Mouse (Mus musculus) adrenal gland, adult 2 months (tissue): ENCODE results near the gene Nt5dc3. TPM values are rescaled to one million over a fixed set of nuclear protein-coding genes. Genes with fewer than 3 reads are reported as not detected.
A peak's percentile ranks its signal among the peaks of the same experiment; 100 is the strongest.

ENCODE experiments used
- DNase-seq: peaks from one replicate; pipeline ENCODE4 v3.0.0; 2021
- polyA plus RNA-seq: library from polyadenylated mRNA; depleted of rRNA; stranded (reverse); fragments of >200 nt; gene quantifications from 2 replicates; pipeline ENCODE4 v1.2.3, GENCODE M21; 2012
- total RNA-seq, 2 experiments: library from RNA; stranded (reverse); gene quantifications; 2 replicates each; pipeline ENCODE4 v1.2.3; 2021

The Nt5dc3 gene
- total and polyA plus RNA-seq, 3 experiments, result 29.8 to 57.4 (median 30.2) TPM

DNA sequence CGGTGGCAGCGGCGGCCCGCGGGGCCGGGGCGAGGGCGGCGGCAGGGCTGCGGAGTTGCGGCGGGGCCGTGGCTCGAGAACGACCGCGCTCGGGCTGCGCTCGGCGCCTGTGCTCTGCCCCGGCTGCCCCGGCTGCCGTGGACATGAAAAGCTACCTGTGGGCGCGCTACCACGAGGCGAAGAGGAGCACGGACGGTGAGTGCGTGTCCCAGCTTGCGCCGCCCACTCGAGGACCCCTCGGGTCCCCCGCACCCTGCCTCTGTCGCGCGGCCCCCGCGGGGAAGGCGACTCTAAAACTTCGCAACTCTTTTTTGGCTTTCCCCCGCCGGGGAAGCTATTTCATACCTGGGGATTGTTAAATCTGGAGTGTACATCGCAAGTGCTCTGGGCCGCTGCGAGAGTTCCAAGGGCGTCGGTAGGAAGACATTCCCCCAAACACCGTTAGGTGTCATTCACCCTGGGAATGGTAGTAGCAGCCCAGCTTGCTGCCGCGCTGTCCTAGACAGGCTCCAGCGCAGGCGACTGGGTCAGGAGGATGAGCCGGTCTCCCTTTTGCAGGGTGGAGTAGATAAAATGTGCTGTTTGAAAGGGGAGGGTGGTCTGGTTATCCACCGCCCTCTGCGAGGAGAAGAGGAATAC lies 431 bp downstream of the Nt5dc3 start:
- DNase-seq, result peak; percentile 64

DNA sequence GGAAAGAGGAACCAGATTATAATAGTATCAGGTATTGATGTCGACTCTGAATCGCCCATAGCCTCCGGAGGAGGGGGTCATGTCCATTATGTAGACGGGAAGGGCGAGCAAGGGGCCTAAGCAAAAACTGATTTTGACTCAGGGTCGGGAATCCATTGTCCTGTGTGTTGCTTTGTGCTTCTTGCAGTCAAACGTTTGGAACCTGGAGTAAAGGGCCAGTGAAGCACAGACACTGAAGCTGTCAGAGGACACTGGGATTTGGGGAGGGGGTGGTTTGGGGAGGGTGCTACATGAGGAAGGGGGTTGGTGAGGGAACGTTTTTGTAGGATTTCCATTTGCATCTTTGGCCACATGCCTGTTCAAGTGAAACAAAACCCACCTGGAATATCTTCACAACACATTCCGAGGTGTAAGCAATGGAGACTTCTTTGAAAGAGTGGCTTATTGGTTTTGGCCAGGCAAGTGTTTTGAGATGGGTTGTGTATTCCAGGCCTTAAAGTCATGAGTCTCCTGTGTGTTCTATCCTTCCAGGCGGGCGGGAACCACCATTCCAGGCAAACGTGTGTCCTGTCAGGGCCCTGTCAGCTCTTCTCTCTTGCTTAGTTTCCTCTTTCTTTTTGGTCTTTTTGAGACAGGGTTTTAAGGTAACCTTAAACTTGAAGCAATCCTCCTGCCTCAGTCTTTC lies 1.2 kb downstream of the Nt5dc3 start:
- no peak for DNase-seq

DNA sequence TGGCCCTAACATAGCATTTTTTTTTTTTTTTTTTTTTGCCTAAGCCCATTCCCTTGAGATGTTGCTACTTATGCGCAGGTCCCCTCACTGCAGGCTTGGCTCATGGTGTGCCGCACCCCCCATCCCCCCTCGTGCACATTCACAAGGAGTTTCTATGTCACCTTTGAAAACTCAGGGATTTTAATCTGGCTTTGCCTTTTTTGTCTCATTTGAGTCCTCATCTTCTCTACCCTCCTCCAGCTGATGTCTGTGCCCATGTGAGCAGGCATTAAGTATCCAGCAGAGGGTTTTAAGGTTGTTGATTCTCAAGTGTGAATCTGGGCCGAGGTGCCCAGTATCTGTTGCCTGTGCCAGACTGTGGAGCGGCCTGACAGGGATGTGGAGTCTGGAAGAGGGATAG lies 2.8 kb downstream of the Nt5dc3 start:
- no peak for DNase-seq

DNA sequence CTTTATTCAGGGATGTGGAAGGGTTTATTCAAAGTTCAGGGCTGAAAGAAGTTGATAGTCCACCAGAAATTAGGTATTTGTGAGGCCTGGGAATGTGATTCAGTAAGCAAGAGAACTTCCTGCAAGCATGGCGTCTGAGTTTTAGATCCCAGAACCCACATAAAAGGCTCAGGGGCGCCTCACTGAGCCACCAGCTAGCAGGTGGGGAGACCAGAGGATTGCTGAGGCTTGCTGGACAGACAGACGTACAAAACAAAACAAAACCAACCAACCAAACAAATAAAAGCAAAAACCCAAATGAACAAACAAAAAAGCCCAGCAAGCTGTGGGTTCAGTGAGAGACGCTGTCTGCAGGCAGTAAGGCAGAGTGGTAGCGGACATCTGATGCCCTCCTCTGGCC lies 3.9 kb downstream of the Nt5dc3 start:
- no peak for DNase-seq

DNA sequence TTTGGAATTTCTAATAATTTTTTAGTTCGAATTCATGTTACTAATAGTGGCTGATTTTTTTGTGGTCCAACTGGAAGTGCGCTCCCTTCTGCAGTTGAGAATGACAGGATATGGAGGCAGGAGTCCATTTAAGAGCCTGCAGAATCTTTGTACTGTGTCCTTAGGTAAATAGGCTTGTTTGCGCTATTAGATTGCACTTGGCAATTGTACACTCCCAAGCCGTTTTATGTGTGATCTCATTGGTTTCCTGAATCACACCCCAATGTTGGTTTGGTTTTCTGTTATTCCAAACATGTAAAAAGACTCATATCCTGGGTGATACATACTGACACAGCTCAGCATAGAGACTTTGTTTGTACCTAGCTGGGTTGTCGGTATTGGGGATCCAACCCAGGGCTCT lies 4.8 kb downstream of the Nt5dc3 start:
- no peak for DNase-seq

DNA sequence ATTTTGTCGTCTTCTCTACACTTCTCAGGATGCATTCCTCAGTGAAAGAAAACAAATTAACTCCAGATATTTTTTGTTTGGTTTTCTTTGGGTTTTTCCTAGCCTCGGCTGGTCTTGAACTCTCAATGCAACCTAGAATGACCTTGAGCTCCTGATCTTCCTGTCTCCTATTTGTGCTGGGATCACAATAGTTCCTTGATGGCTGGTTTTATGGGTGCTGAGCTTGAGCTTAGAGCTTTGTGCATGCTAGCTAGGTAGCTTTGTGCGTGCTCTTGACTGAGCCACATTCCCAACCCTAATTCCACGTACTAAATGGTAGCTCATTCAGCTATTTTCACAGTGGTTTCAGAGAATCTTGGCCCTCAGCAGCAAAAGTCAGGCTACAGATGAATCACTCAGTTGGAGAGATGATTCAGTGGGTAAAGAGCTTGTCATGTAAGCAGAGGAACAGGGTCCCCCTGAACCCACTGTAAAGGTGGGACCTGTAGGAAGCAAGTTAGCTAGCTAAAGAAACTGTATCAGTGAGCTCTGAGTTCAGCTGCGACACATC lies 5.4 kb downstream of the Nt5dc3 start:
- peak; percentile 40 for DNase-seq

DNA sequence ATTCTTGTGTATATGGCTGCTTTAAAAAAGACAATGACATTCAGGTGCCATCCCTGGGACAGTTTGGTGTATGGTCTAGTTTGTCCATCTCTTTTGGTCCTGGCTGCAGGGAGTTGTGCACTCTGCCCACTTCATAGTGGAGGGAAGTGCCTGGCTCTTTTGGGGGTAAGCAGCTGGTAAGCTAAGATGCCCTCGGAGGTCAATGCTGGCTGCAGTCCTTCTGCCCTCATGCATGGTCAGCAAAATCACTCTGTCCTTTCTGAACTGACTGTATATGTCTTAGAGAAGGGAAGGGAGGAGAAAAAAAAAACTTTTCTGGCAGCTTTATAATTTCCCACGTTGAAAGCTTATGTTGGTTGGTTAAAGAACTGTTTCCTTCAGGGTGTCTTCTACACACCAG lies 6.6 kb downstream of the Nt5dc3 start:
- DNase-seq, result peak; percentile 15

DNA sequence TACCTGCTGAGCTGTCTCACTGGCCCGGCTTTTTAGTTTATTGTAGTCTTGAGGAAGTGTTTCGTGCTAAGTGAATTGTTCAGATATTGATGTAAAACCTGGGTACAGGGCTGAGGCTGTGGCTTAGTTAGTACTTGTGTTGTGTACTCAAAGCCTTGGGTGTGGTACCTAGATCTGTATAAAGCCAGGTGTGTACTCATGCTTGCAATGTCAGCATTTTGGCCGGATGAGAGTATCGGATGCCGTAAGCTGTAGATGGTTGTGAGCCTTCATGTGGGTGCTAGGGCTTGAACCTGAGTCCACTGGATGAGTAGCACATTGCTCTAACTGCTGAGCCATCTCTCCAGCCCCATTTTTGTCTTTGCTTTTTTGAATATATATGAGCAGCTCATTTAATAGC lies 7.3 kb downstream of the Nt5dc3 start:
- DNase-seq, result no peak

DNA sequence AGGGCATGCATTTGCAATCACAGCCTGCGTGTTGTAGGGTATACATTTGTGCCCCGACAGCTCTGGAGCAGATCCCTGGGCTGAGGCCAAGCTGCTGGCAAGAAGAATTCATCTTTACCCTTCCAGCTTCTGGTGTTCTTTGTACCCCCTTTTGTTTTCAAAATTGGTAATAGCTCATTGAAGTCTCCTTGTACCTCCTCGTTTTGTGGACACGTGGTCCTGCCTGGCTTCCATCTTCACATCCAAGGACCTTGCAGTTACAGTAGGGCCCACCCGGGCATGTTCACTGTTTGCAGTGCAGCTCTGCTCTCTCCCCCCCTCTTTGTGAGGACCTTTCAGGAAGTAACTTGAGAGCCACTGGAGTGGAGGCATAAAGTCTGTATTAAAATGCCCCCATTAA lies 9.4 kb downstream of the Nt5dc3 start:
- peak; percentile 32 for DNase-seq

DNA sequence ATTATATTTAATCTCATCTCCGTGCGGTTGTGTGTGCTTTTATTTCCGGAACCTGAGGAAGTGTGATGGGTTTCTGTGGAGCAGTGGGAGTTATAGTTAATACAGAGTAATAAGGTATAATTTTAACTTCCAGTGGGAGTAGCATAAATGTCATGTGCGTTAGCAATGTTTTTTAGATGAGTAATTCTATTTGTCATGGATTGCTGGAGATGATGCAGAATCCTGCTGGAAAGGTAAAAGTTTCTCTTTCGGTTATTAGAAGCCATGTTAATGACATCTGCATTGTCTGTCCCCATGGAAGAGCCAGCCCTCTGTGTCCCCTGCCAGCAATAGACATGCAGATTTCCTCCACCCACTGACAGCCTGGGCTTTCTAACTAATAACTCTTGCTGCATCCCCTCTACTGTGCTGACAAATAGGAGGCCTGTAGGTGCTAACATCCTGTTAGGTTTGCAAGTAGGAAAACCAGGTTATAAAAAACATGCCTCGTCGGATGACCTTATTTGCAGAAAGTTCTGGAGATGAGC lies 10.4 kb downstream of the Nt5dc3 start:
- DNase-seq, result no peak

DNA sequence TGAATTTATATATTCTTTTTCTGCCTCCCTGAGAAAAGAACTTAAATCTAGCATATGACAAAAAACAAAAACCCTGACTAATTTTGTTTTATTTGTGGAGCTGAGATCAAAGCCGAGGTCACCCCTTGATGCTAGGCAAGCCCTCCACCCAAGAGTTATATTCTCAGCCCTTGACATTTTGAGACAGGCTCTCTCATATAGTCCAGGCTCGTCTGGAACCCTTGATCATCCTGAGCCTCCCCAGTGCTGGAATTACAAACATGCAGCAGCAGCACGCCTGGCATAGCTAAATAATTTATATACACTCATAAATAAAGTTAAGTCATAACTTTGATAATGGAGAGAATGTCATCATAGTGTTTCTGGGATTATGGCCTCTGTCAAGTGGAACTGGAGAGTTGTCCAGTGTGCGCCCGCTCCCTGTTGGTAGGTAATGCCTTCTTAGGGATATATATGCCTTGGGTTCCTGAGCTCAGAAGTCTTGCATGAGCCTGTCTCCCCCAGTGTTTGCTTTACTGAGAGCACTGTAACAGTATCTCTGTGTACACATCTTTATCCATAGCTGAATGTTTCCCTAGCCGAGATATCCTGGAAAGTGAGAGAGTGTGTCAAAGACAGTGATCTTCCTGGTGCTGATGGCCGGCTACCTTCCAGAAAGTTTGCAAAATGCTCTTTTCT lies 12.8 kb downstream of the Nt5dc3 start:
- DNase-seq, result peak; percentile 54

DNA sequence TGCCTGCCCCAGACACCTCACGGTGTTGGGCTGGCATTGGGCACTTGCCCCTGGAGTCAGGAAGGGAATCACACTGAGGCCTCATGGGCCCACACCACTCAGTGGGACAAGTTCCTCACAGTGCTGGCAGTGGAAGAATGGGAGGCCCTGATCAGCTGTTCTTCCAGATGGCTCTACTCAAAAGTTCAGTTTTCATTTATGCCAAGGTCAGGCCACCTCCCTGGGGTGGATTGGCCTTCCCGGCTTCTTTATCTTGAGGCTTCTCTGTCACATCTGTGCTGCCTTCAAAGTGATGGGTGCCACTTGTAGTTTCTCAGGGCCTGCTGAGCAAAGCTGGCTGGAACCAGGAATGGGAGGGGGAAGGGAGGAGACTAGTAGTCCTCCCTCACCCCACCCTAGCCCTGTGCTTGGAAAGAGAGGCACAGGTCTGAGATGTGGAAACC lies 14.7 kb downstream of the Nt5dc3 start:
- DNase-seq, result peak; percentile 77

DNA sequence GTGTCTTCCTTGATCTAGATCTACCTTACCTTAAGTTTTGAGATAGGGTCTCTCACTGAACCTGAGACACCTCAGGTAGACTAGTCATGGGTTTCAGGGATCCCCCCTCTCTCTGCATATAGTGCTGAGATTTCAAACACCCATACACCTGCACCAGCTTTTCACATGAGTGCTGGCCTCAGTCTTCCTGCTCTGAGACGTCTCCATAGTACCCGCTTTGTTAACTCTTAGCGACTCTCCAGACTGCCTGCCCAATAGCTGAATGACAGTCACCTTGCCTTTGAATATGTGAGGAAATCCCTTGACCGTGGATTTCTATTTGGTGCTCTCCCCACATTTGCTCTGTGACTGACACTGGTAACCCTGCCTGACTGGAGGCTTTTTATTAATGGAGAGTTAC lies 15.4 kb downstream of the Nt5dc3 start:
- DNase-seq, result no peak

DNA sequence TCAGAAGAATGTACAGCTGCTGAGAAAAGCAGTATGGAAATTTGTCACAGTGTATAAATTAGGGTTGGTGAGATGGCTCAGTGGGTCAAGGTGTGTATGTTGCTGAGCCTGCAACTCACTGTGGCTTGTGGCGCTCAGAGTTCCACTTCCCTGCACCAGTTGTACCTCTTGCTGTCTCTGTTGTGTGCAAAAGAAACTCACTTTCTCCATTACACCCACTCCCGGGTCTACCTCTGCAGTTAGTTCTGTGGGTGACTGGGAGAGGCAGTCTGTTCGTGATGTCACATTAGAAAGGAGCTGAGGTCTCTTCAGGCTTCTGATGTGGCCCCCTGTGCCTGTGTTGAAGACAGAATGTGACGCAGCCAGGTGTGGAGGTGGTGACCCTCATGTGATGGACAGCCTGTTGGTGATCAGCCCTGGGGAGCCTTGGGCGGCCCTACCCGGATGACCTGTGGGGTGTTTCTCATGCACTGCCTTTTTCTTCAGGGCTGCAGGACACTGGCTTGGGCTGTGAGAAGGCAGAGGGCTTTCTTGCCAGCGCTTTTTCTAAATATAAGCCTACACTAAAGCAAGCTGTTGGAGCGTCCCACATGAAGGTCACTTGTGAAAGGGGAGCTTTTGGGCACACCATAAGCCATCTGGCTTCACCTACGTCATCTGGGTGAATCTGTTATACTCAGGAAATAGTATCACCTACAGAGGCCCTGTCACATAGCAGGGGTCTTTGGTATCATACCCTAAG lies 16.2 kb downstream of the Nt5dc3 start:
- DNase-seq, result peak; percentile 37

DNA sequence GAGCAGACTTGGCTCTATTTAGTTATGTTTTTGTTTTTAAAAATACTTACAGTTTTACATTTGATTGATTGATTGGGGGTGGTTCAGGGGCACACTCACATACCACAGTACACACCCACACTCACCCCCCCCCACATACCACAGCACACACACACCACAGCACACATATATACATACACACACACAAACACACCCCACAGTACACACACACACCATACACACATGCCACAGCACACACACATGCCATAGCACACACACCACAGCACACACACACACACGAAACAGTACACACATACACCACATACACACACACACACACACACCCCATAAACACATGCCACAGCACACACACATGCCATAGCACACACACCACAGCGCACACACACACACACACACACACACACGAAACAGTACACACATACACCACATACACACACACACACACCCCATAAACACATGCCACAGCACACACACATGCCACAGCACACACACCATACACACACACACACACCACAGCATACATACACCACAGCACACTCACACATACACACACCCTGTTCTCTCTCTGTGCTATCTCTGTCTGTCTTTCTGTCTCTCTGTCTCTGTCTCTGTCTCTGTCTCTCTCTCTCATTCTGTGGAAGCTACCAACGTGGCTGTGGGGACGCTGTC lies 17.4 kb downstream of the Nt5dc3 start:
- no peak for DNase-seq

DNA sequence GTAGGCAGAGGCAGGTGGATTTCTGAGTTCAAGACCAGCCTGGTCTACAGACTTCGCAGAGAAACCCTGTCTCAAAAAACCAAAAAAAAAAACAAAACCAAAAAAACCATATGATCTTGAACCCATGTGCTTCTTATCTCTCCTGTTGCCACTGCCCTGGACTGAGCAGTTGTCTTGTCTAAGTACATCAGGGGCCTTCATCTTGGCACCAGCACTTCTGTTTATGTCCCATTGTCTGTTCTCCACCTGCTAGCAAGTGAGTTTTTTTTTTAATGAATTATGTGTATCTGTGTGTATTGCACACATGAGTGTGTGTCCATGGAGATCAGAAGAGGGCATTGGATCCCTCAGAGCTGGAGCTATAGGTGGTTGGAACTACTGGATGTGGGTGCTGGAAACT lies 28.6 kb downstream of the Nt5dc3 start:
- DNase-seq, result no peak

DNA sequence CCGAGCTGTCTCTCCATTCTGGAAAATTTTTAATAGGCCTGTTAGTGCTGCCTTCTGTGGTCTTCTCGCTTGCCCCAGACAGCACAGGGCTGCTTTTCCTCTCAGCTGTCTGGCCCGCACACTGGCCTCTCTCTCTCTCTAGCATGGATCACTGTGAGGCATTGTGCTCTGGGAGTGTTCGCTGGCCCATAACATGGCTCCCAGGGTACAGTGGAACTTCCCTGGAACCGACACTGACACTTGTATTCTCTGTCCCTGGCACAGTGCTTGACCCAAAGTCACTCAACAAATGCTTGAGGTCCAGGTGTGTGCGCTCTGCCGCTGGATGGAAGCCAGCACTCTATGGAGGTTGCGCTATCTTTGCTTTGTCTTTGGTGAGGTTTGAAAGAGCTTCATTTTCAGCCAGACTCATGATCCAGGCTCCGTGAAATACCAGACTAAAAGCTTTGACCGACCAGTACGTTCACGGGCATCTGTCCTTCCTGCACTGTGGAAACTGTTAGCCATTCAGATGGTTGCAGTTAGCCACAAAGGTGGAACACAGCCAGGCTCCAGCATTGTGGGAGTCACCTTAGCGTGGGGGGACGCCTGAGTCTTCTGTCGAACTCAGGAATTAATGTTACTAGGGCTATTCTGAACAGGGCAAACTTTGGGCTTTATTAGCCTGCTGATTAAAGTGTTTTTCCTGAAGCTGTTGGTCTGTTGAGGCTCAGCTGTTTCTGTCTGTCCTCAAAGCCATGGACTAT lies 29.4 kb downstream of the Nt5dc3 start:
- DNase-seq, result no peak

DNA sequence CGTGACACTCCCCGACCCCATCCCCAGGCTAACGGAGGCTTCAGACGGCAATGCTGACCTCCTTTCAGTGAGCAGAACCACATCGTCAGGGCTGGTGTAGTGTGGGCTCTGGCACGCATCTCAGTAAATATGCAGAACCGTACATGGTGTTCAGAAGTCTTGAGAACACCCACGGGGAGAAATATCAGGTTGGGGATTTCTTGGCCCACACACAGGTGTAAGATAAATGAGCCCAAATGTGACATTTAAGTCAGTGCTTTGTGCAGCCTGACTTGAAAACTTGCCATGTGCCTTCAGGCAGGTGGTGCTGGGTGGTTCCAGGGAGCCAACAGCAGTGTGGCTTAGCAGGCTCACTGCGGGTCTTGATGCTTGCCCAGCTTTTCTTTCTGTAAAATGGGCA lies 31.2 kb downstream of the Nt5dc3 start:
- no peak for DNase-seq

DNA sequence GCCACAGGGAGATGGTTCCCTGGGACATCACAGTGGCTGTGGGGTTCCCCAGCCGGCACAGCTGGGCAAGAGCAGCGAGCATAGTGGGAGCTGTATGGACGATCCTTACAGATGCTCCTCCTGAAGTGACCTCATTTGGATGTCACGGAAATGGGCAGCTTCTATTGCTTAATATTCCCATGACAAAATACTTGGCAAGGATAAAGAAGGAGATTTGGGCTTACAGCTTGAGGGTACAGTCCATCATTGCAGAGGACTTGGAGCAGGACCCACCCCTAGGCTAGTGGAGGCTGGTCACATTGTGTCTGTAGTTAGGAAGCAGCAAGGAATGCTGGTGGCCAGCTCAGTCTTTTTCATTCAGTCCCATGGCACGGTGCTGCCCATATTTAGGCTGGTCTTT lies 31.8 kb downstream of the Nt5dc3 start:
- no peak for DNase-seq

DNA sequence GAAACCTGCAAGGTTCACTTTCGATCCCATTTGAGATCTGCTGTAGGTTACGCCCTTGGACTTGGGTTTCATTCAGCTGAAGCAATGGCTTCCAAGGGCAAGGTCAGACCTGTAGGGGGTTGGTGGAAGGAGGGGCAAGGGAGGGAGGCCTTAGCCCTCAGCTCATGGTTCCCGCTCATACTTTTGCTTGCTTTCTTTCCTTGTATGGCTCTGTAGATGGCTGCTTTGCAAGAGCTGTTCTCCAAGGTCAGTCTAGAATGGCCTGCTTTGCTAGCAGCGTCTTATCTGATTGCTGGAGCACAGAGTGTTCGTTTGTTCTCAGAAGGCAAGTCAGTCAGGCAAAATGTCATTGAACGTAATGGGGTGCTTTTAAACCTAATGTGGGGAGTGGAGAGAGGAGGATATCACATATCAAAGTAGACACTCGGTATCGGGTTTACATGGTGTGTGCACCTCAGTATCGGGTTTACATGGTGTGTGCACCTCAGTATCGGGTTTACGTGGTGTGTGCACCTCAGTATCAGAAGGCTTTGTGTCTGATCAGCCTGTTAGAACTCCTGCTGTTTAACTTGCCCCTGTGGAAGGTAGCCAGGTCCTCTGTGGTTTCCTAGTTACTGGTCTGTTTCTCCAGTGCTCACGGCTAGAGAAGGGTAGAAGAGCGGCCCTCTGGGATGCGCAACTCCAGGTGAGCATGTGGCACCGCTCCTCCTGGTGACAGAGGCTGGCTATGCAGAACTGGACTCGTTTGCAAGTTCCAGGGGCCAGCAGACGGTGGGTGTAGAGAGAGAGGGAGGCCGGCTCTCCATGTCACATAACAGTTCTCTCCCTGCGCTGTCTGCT lies 35.7 kb downstream of the Nt5dc3 start:
- DNase-seq, result peak; percentile 71
